Mouse (Mus musculus) MEL (cell line): ENCODE measurements around the gene Slc16a8. TPM values are rescaled to one million over a fixed set of nuclear protein-coding genes. Genes with fewer than 3 reads are reported as not detected.

Source experiments
- DNase-seq: peaks from one replicate; pipeline ENCODE4 v3.0.0; 2011; ENCODE audit warnings: low read depth, low spot score
- H3K27ac ChIP-seq: 2 replicates; pipeline ENCODE4 v1.5.1; 2012; ENCODE audit warnings: low read depth, mild to moderate bottlenecking, control low read depth, low read length, moderate library complexity; ENCODE audit not compliant: control insufficient read depth
- H3K27me3 ChIP-seq, 2 experiments: fragments of 150-350 bp in 1 of 2; sonication (generic) in 1 of 2; 2 replicates each; pipeline ENCODE4 v1.6.1; 2012; ENCODE audit warnings: low read length in 2 of 2, mild to moderate bottlenecking in 2 of 2, improper control_type of control experiment in 1 of 2, moderate library complexity in 1 of 2; ENCODE audit not compliant: insufficient read depth in 2 of 2, control insufficient read depth in 1 of 2
- H3K36me3 ChIP-seq, 2 experiments: 2 replicates each; pipeline ENCODE4 v1.6.1; 2012 to 2014; ENCODE audit warnings: low read length in 2 of 2, improper control_type of control experiment in 1 of 2, inconsistent platforms in 1 of 2, mild to moderate bottlenecking in 1 of 2; ENCODE audit not compliant: insufficient read depth in 2 of 2, control insufficient read depth in 1 of 2
- H3K4me1 ChIP-seq, 2 experiments: fragments of 150-350 bp in 1 of 2; sonication (generic) in 1 of 2; 2 replicates each; pipeline ENCODE4 v1.6.1; 2012; ENCODE audit warnings: low read length in 2 of 2, improper control_type of control experiment in 1 of 2, mild to moderate bottlenecking in 1 of 2; ENCODE audit not compliant: insufficient read depth in 2 of 2, control insufficient read depth in 1 of 2
- H3K4me3 ChIP-seq, 2 experiments: fragments of 150-350 bp in 1 of 2; sonication (generic) in 1 of 2; 2 replicates each; pipeline ENCODE4 v1.5.1; 2012; ENCODE audit warnings: low read depth in 2 of 2, low read length in 2 of 2, mild to moderate bottlenecking in 2 of 2, moderate library complexity in 2 of 2, control low read depth in 1 of 2, improper control_type of control experiment in 1 of 2; ENCODE audit not compliant: control insufficient read depth in 1 of 2, insufficient read depth in 1 of 2
- H3K79me2 ChIP-seq: 2 replicates; pipeline ENCODE4 v1.6.1; 2012; ENCODE audit warnings: mild to moderate bottlenecking, low read length, moderate library complexity; ENCODE audit not compliant: control insufficient read depth, poor library complexity, insufficient read depth
- H3K9ac ChIP-seq: 2 replicates; pipeline ENCODE4 v1.6.1; 2012; ENCODE audit warnings: low read depth, mild to moderate bottlenecking, control low read depth, low read length, moderate library complexity; ENCODE audit not compliant: control insufficient read depth, poor library complexity, severe bottlenecking
- H3K9me3 ChIP-seq: fragments of 150-350 bp; sonication (generic); replicated peaks from 2 replicates; pipeline ENCODE4 v1.6.1; 2012; ENCODE audit warnings: mild to moderate bottlenecking, low read length, improper control_type of control experiment, moderate library complexity; ENCODE audit not compliant: insufficient read depth
- BHLHE40 ChIP-seq: IDR thresholded peaks from 2 replicates; pipeline ENCODE4 v1.6.1; 2012; ENCODE audit warnings: low read depth, mild to moderate bottlenecking, inconsistent platforms, low read length, improper control_type of control experiment, borderline replicate concordance
- CHD1 ChIP-seq: IDR thresholded peaks from 2 replicates; pipeline ENCODE4 v1.6.1; 2012; ENCODE audit warnings: low read depth, mild to moderate bottlenecking, inconsistent platforms, low read length, improper control_type of control experiment
- CHD2 ChIP-seq: IDR thresholded peaks from 2 replicates; pipeline ENCODE4 v1.6.1; 2011; ENCODE audit warnings: low read length, improper control_type of control experiment
- E2F4 ChIP-seq: IDR thresholded peaks from 2 replicates; pipeline ENCODE4 v1.6.1; 2011; ENCODE audit warnings: low read depth, low read length, improper control_type of control experiment, borderline replicate concordance
- ELF1 ChIP-seq: IDR thresholded peaks from 2 replicates; pipeline ENCODE4 v1.6.1; 2014; ENCODE audit warnings: low read depth, mild to moderate bottlenecking, inconsistent platforms, low read length, improper control_type of control experiment, moderate library complexity
- EP300 ChIP-seq, 2 experiments: IDR thresholded peaks; 2 replicates each; pipeline ENCODE4 v1.6.1; 2011; ENCODE audit warnings: improper control_type of control experiment in 2 of 2, low read length in 2 of 2, low read depth in 1 of 2, mild to moderate bottlenecking in 1 of 2
- GABPA ChIP-seq: IDR thresholded peaks from 2 replicates; pipeline ENCODE4 v1.6.1; 2012; ENCODE audit warnings: low read depth, mild to moderate bottlenecking, inconsistent platforms, low read length, improper control_type of control experiment, moderate library complexity
- GATA1 ChIP-seq: IDR thresholded peaks from 2 replicates; pipeline ENCODE4 v1.6.1; 2011; ENCODE audit warnings: low read depth, low read length, improper control_type of control experiment
- JUND ChIP-seq: IDR thresholded peaks from 2 replicates; pipeline ENCODE4 v1.6.1; 2011; ENCODE audit warnings: low read depth, mild to moderate bottlenecking, improper control_type of control experiment, low read length
- KAT2A ChIP-seq: conservative IDR thresholded peaks from 2 replicates; pipeline ENCODE4 v1.6.1; 2012; ENCODE audit warnings: low read depth, low read length, improper control_type of control experiment, inconsistent platforms
- MAFK ChIP-seq: IDR thresholded peaks from 2 replicates; pipeline ENCODE4 v1.6.1; 2011; ENCODE audit warnings: low read depth, mild to moderate bottlenecking, low read length, improper control_type of control experiment, borderline replicate concordance
- MAX ChIP-seq: IDR thresholded peaks from 2 replicates; pipeline ENCODE4 v1.6.1; 2011; ENCODE audit warnings: low read length, improper control_type of control experiment
- MAZ ChIP-seq: IDR thresholded peaks from 2 replicates; pipeline ENCODE4 v1.6.1; 2012; ENCODE audit warnings: low read depth, mild to moderate bottlenecking, inconsistent platforms, low read length, improper control_type of control experiment
- MEF2A ChIP-seq: IDR thresholded peaks from 2 replicates; pipeline ENCODE4 v1.6.1; 2014; ENCODE audit warnings: low read depth, mild to moderate bottlenecking, inconsistent platforms, low read length, improper control_type of control experiment; ENCODE audit not compliant: poor library complexity, insufficient replicate concordance, severe bottlenecking; ENCODE audit errors: extremely low read depth
- MXI1 ChIP-seq: IDR thresholded peaks from 2 replicates; pipeline ENCODE4 v1.6.1; 2011; ENCODE audit warnings: mild to moderate bottlenecking, low read depth, low read length, improper control_type of control experiment
- MYB ChIP-seq: IDR thresholded peaks from 2 replicates; pipeline ENCODE4 v1.6.1; 2011; ENCODE audit warnings: mild to moderate bottlenecking, low read depth, low read length, improper control_type of control experiment
- MYC ChIP-seq: IDR thresholded peaks from 2 replicates; pipeline ENCODE4 v1.6.1; 2011; ENCODE audit warnings: low read depth, mild to moderate bottlenecking, low read length, improper control_type of control experiment, moderate library complexity
- NELFE ChIP-seq: IDR thresholded peaks from 2 replicates; pipeline ENCODE4 v1.6.1; 2011; ENCODE audit warnings: low read depth, low read length, improper control_type of control experiment
- NRF1 ChIP-seq: IDR thresholded peaks from 2 replicates; pipeline ENCODE4 v1.6.1; 2014; ENCODE audit warnings: low read depth, mild to moderate bottlenecking, inconsistent platforms, low read length, improper control_type of control experiment, moderate library complexity; ENCODE audit not compliant: poor library complexity, insufficient read depth, severe bottlenecking
- POLR2A ChIP-seq, 2 experiments: IDR thresholded peaks; 2 replicates each; pipeline ENCODE4 v1.6.1; 2011 to 2012; ENCODE audit warnings: low read length in 2 of 2, mild to moderate bottlenecking in 2 of 2, control low read depth in 1 of 2, improper control_type of control experiment in 1 of 2, low read depth in 1 of 2, moderate library complexity in 1 of 2; ENCODE audit not compliant: control insufficient read depth in 1 of 2, insufficient read depth in 1 of 2, poor library complexity in 1 of 2
- POLR2AphosphoS2 ChIP-seq: IDR thresholded peaks from 2 replicates; pipeline ENCODE4 v1.6.1; 2011; ENCODE audit warnings: low read length, improper control_type of control experiment
- POLR2AphosphoS5 ChIP-seq: IDR thresholded peaks from 2 replicates; pipeline ENCODE4 v1.6.1; 2012; ENCODE audit warnings: low read depth, borderline replicate concordance, mild to moderate bottlenecking, inconsistent platforms, low read length, moderate library complexity, mixed read lengths
- RCOR1 ChIP-seq: IDR thresholded peaks from 2 replicates; pipeline ENCODE4 v1.6.1; 2012; ENCODE audit warnings: low read depth, mild to moderate bottlenecking, inconsistent platforms, low read length, improper control_type of control experiment
- SIN3A ChIP-seq: IDR thresholded peaks from 2 replicates; pipeline ENCODE4 v1.6.1; 2012; ENCODE audit warnings: low read length, improper control_type of control experiment, inconsistent platforms
- SMC3 ChIP-seq: IDR thresholded peaks from 2 replicates; pipeline ENCODE4 v1.6.1; 2011; ENCODE audit warnings: low read depth, low read length, improper control_type of control experiment
- TAL1 ChIP-seq: IDR thresholded peaks from 2 replicates; pipeline ENCODE4 v1.6.1; 2012; ENCODE audit warnings: mild to moderate bottlenecking, inconsistent platforms, low read length, moderate library complexity, mixed read lengths
- TBP ChIP-seq: IDR thresholded peaks from 2 replicates; pipeline ENCODE4 v1.8.0; 2011; ENCODE audit warnings: low read depth, low read length, improper control_type of control experiment
- TCF12 ChIP-seq: IDR thresholded peaks from 2 replicates; pipeline ENCODE4 v1.6.1; 2014; ENCODE audit warnings: low read depth, mild to moderate bottlenecking, inconsistent platforms, low read length, improper control_type of control experiment, moderate library complexity
- UBTF ChIP-seq: IDR thresholded peaks from 2 replicates; pipeline ENCODE4 v1.6.1; 2012; ENCODE audit warnings: low read depth, mild to moderate bottlenecking, inconsistent platforms, low read length, improper control_type of control experiment, moderate library complexity, borderline replicate concordance; ENCODE audit not compliant: insufficient read depth
- USF1 ChIP-seq: IDR thresholded peaks from 2 replicates; pipeline ENCODE4 v1.6.1; 2014; ENCODE audit warnings: low read depth, mild to moderate bottlenecking, inconsistent platforms, low read length, improper control_type of control experiment, moderate library complexity
- USF2 ChIP-seq, 2 experiments: IDR thresholded peaks; 2 replicates each; pipeline ENCODE4 v1.6.1; 2011 to 2012; ENCODE audit warnings: improper control_type of control experiment in 2 of 2, low read length in 2 of 2, borderline replicate concordance in 1 of 2, inconsistent platforms in 1 of 2, low read depth in 1 of 2, mild to moderate bottlenecking in 1 of 2; ENCODE audit not compliant: insufficient read depth in 1 of 2
- ZC3H11A ChIP-seq: IDR thresholded peaks from 2 replicates; pipeline ENCODE4 v1.6.1; 2012; ENCODE audit warnings: low read depth, mild to moderate bottlenecking, inconsistent platforms, low read length, improper control_type of control experiment
- ZKSCAN1 ChIP-seq: IDR thresholded peaks from 2 replicates; pipeline ENCODE4 v1.6.1; 2012; ENCODE audit warnings: low read depth, mild to moderate bottlenecking, inconsistent platforms, low read length, improper control_type of control experiment, moderate library complexity
- ZMIZ1 ChIP-seq: IDR thresholded peaks from 2 replicates; pipeline ENCODE4 v1.6.1; 2012; ENCODE audit warnings: low read depth, mild to moderate bottlenecking, inconsistent platforms, low read length, improper control_type of control experiment, moderate library complexity
- ZNF384 ChIP-seq: IDR thresholded peaks from 2 replicates; pipeline ENCODE4 v1.6.1; 2012; ENCODE audit warnings: low read depth, mild to moderate bottlenecking, inconsistent platforms, low read length, improper control_type of control experiment
- polyA plus RNA-seq, 2 experiments: library from polyadenylated mRNA; stranded (reverse) in 1 of 2; unstranded in 1 of 2; fragments of >175 nt in 1 of 2; fragments of >200 nt in 1 of 2; gene quantifications; 2 replicates each; pipeline versions ENCODE4 v1.2.1 to v1.2.4; 2012; ENCODE audit warnings: low replicate concordance in 2 of 2, low read depth in 1 of 2; ENCODE audit not compliant: insufficient read length in 2 of 2, insufficient read depth in 1 of 2, missing spikeins in 1 of 2
- total RNA-seq: library from RNA; depleted of rRNA; stranded (reverse); fragments of 300-350 nt; gene quantifications from 2 replicates; pipeline ENCODE4 v1.2.3, GENCODE M21; 2012

Slc16a8 gene
- total and polyA plus RNA-seq, 3 experiments: 0.15 to 0.47 TPM; not detected in 1

GRCm38 (mm10) chr15:79229058-79229821, 25.3 kb downstream of the Slc16a8 start, which contains the start of the genes Pick1 and Gm49486:
Pick1 (plus strand) TSS chr15:79229173.
Gm49486 (plus strand) TSS chr15:79229391.
- Histone ChIP-seq H3K27me3 (no peaks in the 10 kb centered on the region), H3K4me3 (peak within 1 kb of the TSS; percentile 64 to 84), H3K27ac (peak within 1 kb of the TSS; percentile 81), H3K36me3 (peaks cover 0 to 1% of the 10 kb centered on the region in 2 experiments; a peak in 3 of 4 replicates), H3K9me3 (no peaks in the 10 kb centered on the region), H3K4me1 (peaks cover 0 to 6% of the 10 kb centered on the region in 2 experiments; a peak in 1 of 4 replicates), H3K79me2 (peaks cover 1% of the 10 kb centered on the region; the same call in 1 of the 2 replicates), H3K9ac (peak within 1 kb of the TSS; percentile 71)
- DNase-seq: peak; percentile 89
- TF ChIP-seq MAX (0 out of 2 replicates have a peak, but pooled peaks have one; percentile 16), MEF2A (no peak), ELF1 (peak; percentile 81), MYC (no peak), ZKSCAN1 (no peak), BHLHE40 (no peak), ZNF384 (no peak), E2F4 (peak; percentile 55; the same call in 1 of the 2 replicates), TBP (peak; percentile 44; the same call in 1 of the 2 replicates), KAT2A (peak; percentile 49; the same call in 1 of the 2 replicates), USF1 (0 out of 2 replicates have a peak, but pooled peaks have one; percentile 12), ZC3H11A (no peak), GABPA (no peak), UBTF (no peak), POLR2AphosphoS5 (no peak), USF2 (IDR thresholded peaks at IDR 0.05; ENCODE audit: borderline replicate concordance in 1 of 2, insufficient read depth in 1 of 2, low read depth in 1 of 2, low read length in 2 of 2) (no peak), EP300 (IDR thresholded peaks at IDR 0.05; ENCODE audit: low read depth in 1 of 2, low read length in 2 of 2) (no peak), MAFK (no peak), NELFE (peak; percentile 69), TCF12 (no peak), GATA1 (no peak), MYB (no peak), JUND (no peak), SMC3 (no peak), SIN3A (peak; percentile 56), MAZ (0 out of 2 replicates have a peak, but pooled peaks have one; percentile 43), ZMIZ1 (no peak), TAL1 (no peak), CHD1 (no peak), RCOR1 (peak; percentile 56; the same call in 1 of the 2 replicates), MXI1 (0 out of 2 replicates have a peak, but pooled peaks have one; percentile 25), CHD2 (no peak), NRF1 (peak; percentile 20; the same call in 1 of the 2 replicates), POLR2AphosphoS2 (0 out of 2 replicates have a peak, but pooled peaks have one; percentile 40), POLR2A (IDR thresholded peaks at IDR 0.05; ENCODE audit: control insufficient read depth in 1 of 2, insufficient read depth in 1 of 2, low read depth in 1 of 2, low read length in 2 of 2, poor library complexity in 1 of 2) (peak; percentile 42 to 71; a peak in 3 of 4 replicates)
